Mouse (Mus musculus): ENCODE results near the gene Pigh. TPM values are rescaled to one million over a fixed set of nuclear protein-coding genes. Genes with fewer than 3 reads are reported as not detected.

Gene Pigh
- polyA plus RNA-seq, 1 experiment from 2014 or later, result 27.3 TPM

GRCm38 (mm10) chr12:79059573-79059972 is 29.9 kb downstream of the Pigh start:
- H3K4me2 ChIP-seq (ENCODE audit: low read length), result no peak overlapping the region
- WGBS, result 86% methylated on average over 6 of the region's 6 CpGs
- ATAC-seq (replicated peaks; ENCODE audit: low FRiP score, low TSS enrichment, low read depth) (no peak), DNase-seq (ENCODE audit: low spot score) (no peak)
- no peak overlapping the region for H3K27ac ChIP-seq (ENCODE audit: low read depth)
- H3K27me3 ChIP-seq (replicated peaks; ENCODE audit: control insufficient read depth, insufficient read depth, low read length), result no peaks in the 10 kb centered on the region
- peaks cover 24% of the 10 kb centered on the region for H3K36me3 ChIP-seq (ENCODE audit: control insufficient read depth, insufficient read depth, low read length)
- H3K9ac ChIP-seq (ENCODE audit: low read length), result no peak overlapping the region
- H3K9me3 ChIP-seq (ENCODE audit: control insufficient read depth, low read length), result no peaks in the 10 kb centered on the region
- no peaks in the 10 kb centered on the region for H3K4me1 ChIP-seq (replicated peaks; ENCODE audit: control insufficient read depth, insufficient read depth, low read length)
- no peak overlapping the region for H3K4me3 ChIP-seq (ENCODE audit: low read depth, low read length)

GRCm38 (mm10) chr12:79055276-79055675 is 34.2 kb downstream of the Pigh start:
- H3K9ac ChIP-seq (ENCODE audit: low read length), result no peak overlapping the region
- no peaks in the 10 kb centered on the region for H3K9me3 ChIP-seq (ENCODE audit: control insufficient read depth, low read length)
- DNase-seq (ENCODE audit: low spot score), result no peak
- H3K27me3 ChIP-seq (replicated peaks; ENCODE audit: control insufficient read depth, insufficient read depth, low read length), result no peaks in the 10 kb centered on the region
- no peaks in the 10 kb centered on the region for H3K4me1 ChIP-seq (replicated peaks; ENCODE audit: control insufficient read depth, insufficient read depth, low read length)
- H3K4me2 ChIP-seq (ENCODE audit: low read length), result no peak overlapping the region
- no peak overlapping the region for H3K4me3 ChIP-seq (ENCODE audit: low read depth, low read length)
- ATAC-seq (replicated peaks; ENCODE audit: low FRiP score, low TSS enrichment, low read depth), result no peak
- 79% methylated on average over 7 of the region's 7 CpGs for WGBS
- peaks cover 30% of the 10 kb centered on the region for H3K36me3 ChIP-seq (ENCODE audit: control insufficient read depth, insufficient read depth, low read length)
- no peak overlapping the region for H3K27ac ChIP-seq (ENCODE audit: low read depth)

DNA sequence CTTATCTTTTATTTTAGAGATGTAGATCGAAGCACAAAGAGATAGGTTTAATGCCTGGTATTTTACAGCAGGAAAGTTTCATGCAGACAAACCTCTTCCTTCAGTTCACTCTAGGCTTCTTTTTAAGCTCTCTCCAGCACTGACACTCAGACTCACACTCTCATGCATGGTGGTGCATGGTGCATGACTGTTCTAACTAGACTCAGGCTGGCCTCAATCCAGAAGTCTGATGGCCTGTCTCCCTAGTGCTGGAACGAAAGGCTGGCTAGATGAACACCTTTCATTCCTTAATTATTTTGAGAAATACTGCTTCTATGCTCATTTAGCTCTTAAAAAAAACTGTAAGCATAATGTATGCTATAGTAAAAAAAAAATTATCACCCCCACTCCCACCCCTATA is 37.4 kb downstream of the Pigh start:
- H3K36me3 ChIP-seq (ENCODE audit: control insufficient read depth, insufficient read depth, low read length), result peaks cover 26% of the 10 kb centered on the region
- WGBS, result 86% methylated on average over 2 of the region's 2 CpGs
- no peak overlapping the region for H3K4me3 ChIP-seq (ENCODE audit: low read depth, low read length)
- no peaks in the 10 kb centered on the region for H3K9me3 ChIP-seq (ENCODE audit: control insufficient read depth, low read length)
- H3K27me3 ChIP-seq (replicated peaks; ENCODE audit: control insufficient read depth, insufficient read depth, low read length), result no peaks in the 10 kb centered on the region
- H3K4me2 ChIP-seq (ENCODE audit: low read length), result no peak overlapping the region
- no peaks in the 10 kb centered on the region for H3K4me1 ChIP-seq (replicated peaks; ENCODE audit: control insufficient read depth, insufficient read depth, low read length)
- ATAC-seq (replicated peaks; ENCODE audit: low FRiP score, low TSS enrichment, low read depth), result no peak
- no peak for DNase-seq (ENCODE audit: low spot score)
- no peak overlapping the region for H3K9ac ChIP-seq (ENCODE audit: low read length)
- no peak overlapping the region for H3K27ac ChIP-seq (ENCODE audit: low read depth)

GRCm38 (mm10) chr12:79050545-79051212 is 38.8 kb downstream of the Pigh start:
- ATAC-seq (replicated peaks; ENCODE audit: low FRiP score, low TSS enrichment, low read depth) (no peak), DNase-seq (ENCODE audit: low spot score) (no peak)
- H3K9me3 ChIP-seq (ENCODE audit: control insufficient read depth, low read length), result no peaks in the 10 kb centered on the region
- 90% methylated on average over 3 of the region's 3 CpGs for WGBS
- H3K27me3 ChIP-seq (replicated peaks; ENCODE audit: control insufficient read depth, insufficient read depth, low read length), result no peaks in the 10 kb centered on the region
- H3K36me3 ChIP-seq (ENCODE audit: control insufficient read depth, insufficient read depth, low read length), result peaks cover 24% of the 10 kb centered on the region
- no peak overlapping the region for H3K4me2 ChIP-seq (ENCODE audit: low read length)
- H3K9ac ChIP-seq (ENCODE audit: low read length), result no peak overlapping the region
- H3K4me1 ChIP-seq (replicated peaks; ENCODE audit: control insufficient read depth, insufficient read depth, low read length), result no peaks in the 10 kb centered on the region
- no peak overlapping the region for H3K27ac ChIP-seq (ENCODE audit: low read depth)
- no peak overlapping the region for H3K4me3 ChIP-seq (ENCODE audit: low read depth, low read length)

DNA sequence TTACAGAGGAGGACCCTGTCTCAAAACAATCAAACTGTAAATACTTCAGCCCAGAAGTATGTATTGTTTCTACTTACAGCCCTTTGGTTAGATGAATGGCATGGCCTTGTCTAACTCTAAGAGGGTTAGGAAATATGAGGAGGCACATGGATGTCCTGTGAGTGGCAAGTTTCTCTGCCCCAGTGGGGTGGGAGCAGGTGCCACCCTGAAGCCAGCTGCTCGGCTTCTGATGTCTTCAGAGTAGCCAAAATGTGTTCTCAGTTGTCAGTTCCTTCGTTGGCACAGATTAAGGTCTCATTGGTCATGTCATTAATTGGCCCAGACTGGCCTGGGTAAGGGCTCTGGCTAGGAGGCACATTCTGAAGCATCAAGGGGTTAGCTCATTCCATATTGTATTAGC is 39.6 kb downstream of the Pigh start:
- H3K4me2 ChIP-seq (ENCODE audit: low read length), result no peak overlapping the region
- H3K9me3 ChIP-seq (ENCODE audit: control insufficient read depth, low read length), result no peaks in the 10 kb centered on the region
- H3K4me1 ChIP-seq (replicated peaks; ENCODE audit: control insufficient read depth, insufficient read depth, low read length), result no peaks in the 10 kb centered on the region
- no peak for ATAC-seq (replicated peaks; ENCODE audit: low FRiP score, low TSS enrichment, low read depth)
- peaks cover 16% of the 10 kb centered on the region for H3K36me3 ChIP-seq (ENCODE audit: control insufficient read depth, insufficient read depth, low read length)
- no peak overlapping the region for H3K4me3 ChIP-seq (ENCODE audit: low read depth, low read length)
- 75% methylated on average over 2 of the region's 2 CpGs for WGBS
- no peak overlapping the region for H3K9ac ChIP-seq (ENCODE audit: low read length)
- no peak overlapping the region for H3K27ac ChIP-seq (ENCODE audit: low read depth)
- no peaks in the 10 kb centered on the region for H3K27me3 ChIP-seq (replicated peaks; ENCODE audit: control insufficient read depth, insufficient read depth, low read length)
- no peak for DNase-seq (ENCODE audit: low spot score)

- ATAC-seq (replicated peaks; ENCODE audit: low FRiP score, low TSS enrichment, low read depth) (no peak), DNase-seq (ENCODE audit: low spot score) (no peak)
- no peak overlapping the region for H3K4me3 ChIP-seq (ENCODE audit: low read depth, low read length)
- no peak overlapping the region for H3K9ac ChIP-seq (ENCODE audit: low read length)
- no peak overlapping the region for H3K27ac ChIP-seq (ENCODE audit: low read depth)
- H3K4me1 ChIP-seq (replicated peaks; ENCODE audit: control insufficient read depth, insufficient read depth, low read length), result no peaks in the 10 kb centered on the region
- H3K9me3 ChIP-seq (ENCODE audit: control insufficient read depth, low read length), result no peaks in the 10 kb centered on the region
- peaks cover 11% of the 10 kb centered on the region for H3K36me3 ChIP-seq (ENCODE audit: control insufficient read depth, insufficient read depth, low read length)
- H3K4me2 ChIP-seq (ENCODE audit: low read length), result no peak overlapping the region
- H3K27me3 ChIP-seq (replicated peaks; ENCODE audit: control insufficient read depth, insufficient read depth, low read length), result no peaks in the 10 kb centered on the region
- 77% methylated on average over 1 of the region's 1 CpGs for WGBS
Measured at GRCm38 (mm10) chr12:79048898-79049297, 40.6 kb downstream of the Pigh start.

DNA sequence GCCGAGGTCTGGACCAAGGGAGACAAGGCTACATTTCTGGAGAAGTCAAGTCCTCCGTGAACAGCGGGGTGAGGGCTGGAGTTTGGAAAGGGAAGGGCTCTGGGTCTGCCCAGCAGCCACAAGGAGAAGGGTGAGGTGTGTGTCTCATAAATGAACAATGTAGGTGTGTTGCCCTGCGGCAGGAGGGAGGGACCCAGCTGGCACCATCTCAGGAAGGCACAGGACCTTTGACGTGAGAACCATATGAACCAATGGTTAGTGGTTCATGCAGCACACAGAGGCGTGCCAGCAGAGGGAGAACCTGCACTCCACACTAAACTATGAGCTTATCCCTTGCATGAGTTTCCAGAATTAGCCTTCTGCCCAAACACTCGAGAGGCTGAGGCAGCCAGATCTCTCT is 42.2 kb downstream of the Pigh start:
- 92% methylated on average over 7 of the region's 7 CpGs for WGBS
- ATAC-seq (replicated peaks; ENCODE audit: low FRiP score, low TSS enrichment, low read depth) (no peak), DNase-seq (ENCODE audit: low spot score) (no peak)

GRCm38 (mm10) chr12:79046171-79046570 is 43.3 kb downstream of the Pigh start:
- Histone ChIP-seq H3K9ac (ENCODE audit: low read length) (no peak overlapping the region), H3K27ac (ENCODE audit: low read depth) (no peak overlapping the region), H3K4me1 (replicated peaks; ENCODE audit: control insufficient read depth, insufficient read depth, low read length) (no peaks in the 10 kb centered on the region), H3K4me2 (ENCODE audit: low read length) (no peak overlapping the region), H3K9me3 (ENCODE audit: control insufficient read depth, low read length) (no peaks in the 10 kb centered on the region), H3K4me3 (ENCODE audit: low read depth, low read length) (no peak overlapping the region), H3K27me3 (replicated peaks; ENCODE audit: control insufficient read depth, insufficient read depth, low read length) (no peaks in the 10 kb centered on the region), H3K36me3 (ENCODE audit: control insufficient read depth, insufficient read depth, low read length) (peaks cover 11% of the 10 kb centered on the region; the same call in 1 of the 2 replicates)
- 71% methylated on average over 6 of the region's 6 CpGs for WGBS
- no peak for DNase-seq (ENCODE audit: low spot score)
- no peak for ATAC-seq (replicated peaks; ENCODE audit: low FRiP score, low TSS enrichment, low read depth)

More for the DNA sequence above, 42.2 kb downstream of the Pigh start:
- no peak overlapping the region for H3K4me2 ChIP-seq (ENCODE audit: low read length)
- no peak overlapping the region for H3K27ac ChIP-seq (ENCODE audit: low read depth)
- H3K9ac ChIP-seq (ENCODE audit: low read length), result no peak overlapping the region
- no peaks in the 10 kb centered on the region for H3K9me3 ChIP-seq (ENCODE audit: control insufficient read depth, low read length)
- H3K36me3 ChIP-seq (ENCODE audit: control insufficient read depth, insufficient read depth, low read length), result peaks cover 11% of the 10 kb centered on the region; the same call in 1 of the 2 replicates
- no peaks in the 10 kb centered on the region for H3K27me3 ChIP-seq (replicated peaks; ENCODE audit: control insufficient read depth, insufficient read depth, low read length)
- H3K4me3 ChIP-seq (ENCODE audit: low read depth, low read length), result no peak overlapping the region
- no peaks in the 10 kb centered on the region for H3K4me1 ChIP-seq (replicated peaks; ENCODE audit: control insufficient read depth, insufficient read depth, low read length)

GRCm38 (mm10) chr12:79044668-79045067 is 44.8 kb downstream of the Pigh start:
- Histone ChIP-seq H3K9me3 (ENCODE audit: control insufficient read depth, low read length) (no peaks in the 10 kb centered on the region), H3K4me2 (ENCODE audit: low read length) (no peak overlapping the region), H3K36me3 (ENCODE audit: control insufficient read depth, insufficient read depth, low read length) (0 out of 2 replicates have a peak, but pooled peaks cover 4% of the 10 kb centered on the region), H3K9ac (ENCODE audit: low read length) (no peak overlapping the region), H3K27me3 (replicated peaks; ENCODE audit: control insufficient read depth, insufficient read depth, low read length) (no peaks in the 10 kb centered on the region), H3K4me1 (replicated peaks; ENCODE audit: control insufficient read depth, insufficient read depth, low read length) (no peaks in the 10 kb centered on the region), H3K27ac (ENCODE audit: low read depth) (no peak overlapping the region), H3K4me3 (ENCODE audit: low read depth, low read length) (no peak overlapping the region)
- DNase-seq (ENCODE audit: low spot score), result no peak
- ATAC-seq (replicated peaks; ENCODE audit: low FRiP score, low TSS enrichment, low read depth), result no peak
- WGBS, result 83% methylated on average over 8 of the region's 8 CpGs

Data from intestine, embryonic 14.5 days (tissue).